Mouse (Mus musculus): ENCODE measurements around the gene Grik4.
A peak's percentile ranks its signal among the peaks of the same experiment; 100 is the strongest.

Grik4 gene

DNA sequence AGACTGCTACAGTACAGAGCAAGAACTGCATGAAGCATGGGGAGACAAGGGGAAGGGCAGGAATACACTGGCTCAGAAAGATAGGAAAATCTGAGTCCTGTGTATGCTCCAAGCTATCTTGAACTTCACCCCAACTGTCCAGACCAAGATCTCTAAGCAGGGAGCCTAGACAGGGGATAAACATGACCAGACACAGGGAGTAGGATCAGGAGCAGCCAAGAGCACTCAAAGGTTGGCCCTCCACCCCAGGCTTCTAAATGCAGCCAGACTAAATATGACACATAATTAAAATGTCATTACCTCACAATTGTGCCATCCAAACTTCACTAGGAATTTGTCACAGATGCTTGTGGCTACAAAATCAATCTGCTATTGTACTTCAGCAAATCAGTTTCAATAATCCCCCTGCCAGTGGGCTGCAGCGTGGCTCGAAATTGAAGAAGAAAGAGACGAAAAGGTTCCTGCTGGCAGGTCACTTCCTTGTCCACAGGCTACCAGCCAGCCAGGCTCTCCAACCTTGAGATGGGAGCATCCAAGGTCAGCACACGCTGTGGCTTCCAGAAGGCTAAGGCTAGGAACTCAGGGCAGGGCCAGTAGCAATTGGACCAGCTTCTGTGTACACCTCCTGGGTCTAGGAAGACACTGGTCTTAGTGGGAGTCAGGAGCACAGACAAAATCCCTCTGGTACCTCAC, 85.1 kb downstream of the Grik4 start:
- DNase-seq: peak; percentile 15

DNA sequence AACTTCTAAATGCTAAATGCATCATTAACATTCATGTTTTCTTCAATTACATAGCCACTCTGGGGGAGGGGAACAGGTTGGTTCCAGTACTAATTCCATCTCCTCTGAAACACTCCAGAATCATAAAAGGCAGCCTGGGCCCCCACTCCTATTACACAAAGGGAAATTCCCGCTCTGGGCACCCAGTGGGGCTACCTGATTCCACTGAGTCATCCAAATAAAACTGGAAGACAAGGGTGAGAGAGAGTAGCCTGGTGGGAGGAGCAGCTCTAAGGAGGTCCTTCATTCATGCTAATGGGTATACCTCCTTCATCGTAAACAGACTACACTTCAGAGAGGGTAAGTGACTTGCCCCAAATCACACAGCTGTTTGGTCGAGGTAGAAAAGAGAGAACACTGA, 85.7 kb downstream of the Grik4 start:
- no peak for DNase-seq

DNA sequence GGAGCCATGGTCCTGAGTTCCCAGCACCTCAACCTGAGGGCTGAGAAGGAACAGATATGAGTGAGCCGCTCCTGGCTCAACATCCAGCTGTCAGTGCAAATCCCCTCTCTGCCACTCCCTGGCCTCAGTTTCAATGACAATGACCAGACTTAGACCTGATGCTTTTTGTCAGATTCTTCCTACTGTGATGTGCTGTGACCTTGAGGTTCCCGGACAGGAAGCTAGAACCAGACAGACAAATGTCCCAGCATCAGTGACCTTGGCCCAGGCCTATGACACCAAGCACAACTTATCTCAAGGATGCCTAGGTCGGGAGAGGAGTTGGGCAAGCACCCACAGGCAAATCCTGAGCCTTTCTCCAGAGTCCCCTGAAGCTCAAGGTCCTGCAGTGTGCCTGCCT, 86.5 kb downstream of the Grik4 start:
- DNase-seq: no peak

DNA sequence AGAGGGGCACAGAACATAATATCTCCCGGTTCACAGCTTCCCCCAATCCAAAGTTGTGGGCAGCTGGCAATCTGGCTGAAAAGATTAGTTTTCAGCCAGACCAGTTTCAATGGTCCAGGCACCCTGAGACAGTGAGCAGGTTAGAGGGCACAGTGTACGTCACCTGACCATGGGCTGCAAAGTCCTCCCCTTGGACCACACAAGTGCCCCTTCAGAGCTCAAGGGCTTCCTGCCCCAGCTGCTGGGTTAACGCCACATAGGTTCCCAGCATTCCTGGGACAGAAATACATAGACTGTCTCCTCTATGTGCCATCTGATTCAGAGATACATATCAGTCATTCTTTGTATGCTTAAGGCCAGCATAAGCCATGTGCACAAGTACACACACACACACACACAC, 91.2 kb downstream of the Grik4 start:
- no peak for DNase-seq

DNA sequence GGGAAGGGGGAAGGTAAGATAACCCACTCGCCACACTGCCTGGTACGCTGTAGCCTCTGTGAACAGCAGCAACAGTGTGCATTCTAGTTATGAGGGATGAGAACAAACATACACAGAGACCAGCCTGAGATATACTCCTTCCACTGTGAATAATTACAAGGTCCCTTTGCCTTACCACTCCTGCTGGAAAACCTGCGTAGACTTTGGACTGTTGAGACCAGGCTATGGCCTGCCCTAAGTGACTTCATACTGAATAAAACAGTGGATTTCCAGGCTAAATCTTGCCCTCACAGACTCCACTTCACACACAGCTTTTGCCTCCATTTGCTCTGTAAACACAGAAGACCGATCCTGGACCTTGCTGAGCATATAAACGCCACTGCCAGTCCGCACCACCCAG, 94.2 kb downstream of the Grik4 start:
- DNase-seq: no peak

DNA sequence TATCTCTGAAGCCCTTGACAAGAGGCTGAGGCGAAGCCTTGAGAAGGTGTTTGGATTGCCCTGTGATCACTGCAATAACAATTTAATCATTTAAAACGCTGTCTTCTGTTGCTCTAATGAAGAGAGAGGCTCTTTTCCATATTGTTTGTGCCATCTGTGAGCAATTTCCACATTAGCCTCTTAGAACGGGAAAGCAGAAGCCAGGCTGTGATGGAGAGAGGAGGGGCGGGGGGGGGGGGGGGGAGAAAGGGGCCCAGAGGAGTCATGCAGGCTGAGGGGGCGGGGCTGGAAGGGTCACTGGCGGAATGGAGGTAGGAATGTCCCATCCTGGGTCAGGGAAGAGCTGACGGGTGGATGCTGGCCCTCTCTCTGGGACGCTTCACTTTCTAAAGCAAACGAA, 96.2 kb downstream of the Grik4 start:
- DNase-seq: no peak

DNA sequence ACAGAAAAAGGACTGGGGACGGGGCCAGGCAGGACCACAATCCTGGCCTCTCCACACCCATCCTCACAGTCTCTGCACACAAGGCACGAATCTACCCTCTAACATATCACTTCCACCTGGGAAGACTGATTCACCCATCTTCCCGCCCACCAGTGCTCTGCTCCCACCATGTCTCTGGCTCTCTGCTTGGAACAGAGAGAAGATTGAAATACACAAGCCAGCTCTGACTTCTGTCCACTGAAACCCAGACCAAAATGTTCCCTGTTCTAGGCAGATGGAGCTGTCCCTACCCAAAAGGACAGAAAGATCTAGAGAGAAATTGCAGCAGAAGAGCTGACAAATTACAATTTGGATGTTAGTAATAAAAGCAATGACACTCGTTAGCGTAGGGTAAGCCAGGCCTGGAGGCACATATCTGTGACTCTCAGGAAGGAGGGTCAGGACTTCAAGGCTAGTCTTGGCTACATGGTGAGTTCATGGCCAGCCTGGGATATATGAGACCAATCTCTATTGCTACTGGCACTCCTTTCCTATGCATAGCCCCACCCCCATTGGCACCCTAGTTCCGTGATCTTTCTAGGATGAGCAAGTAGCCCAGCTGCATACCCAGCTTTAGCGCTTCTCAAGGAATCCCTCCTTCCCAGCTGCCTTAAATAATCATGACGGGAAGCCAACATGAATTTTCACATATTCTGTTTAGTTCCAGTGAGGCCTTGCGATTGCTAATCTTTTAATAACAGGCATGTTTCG, 97.4 kb downstream of the Grik4 start:
- DNase-seq: no peak

DNA sequence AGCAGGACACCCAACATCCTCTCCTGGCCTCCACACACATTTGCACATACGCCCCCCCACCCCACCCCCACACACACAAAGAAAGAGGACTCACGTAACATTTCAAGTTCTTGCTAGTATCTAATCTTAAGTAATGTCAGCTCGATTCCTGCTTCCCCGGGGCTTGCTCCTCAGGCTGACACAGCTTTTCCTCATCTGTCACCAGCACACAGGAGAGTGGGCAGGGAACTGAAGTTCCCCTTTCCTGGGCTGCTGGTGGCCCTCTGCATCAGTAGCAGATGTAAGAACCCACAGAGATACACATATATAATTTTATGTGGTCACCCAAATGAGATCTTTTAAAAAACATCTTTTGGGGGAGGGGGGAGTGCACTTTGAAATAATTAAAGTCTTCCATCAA, 98.2 kb downstream of the Grik4 start:
- DNase-seq: no peak

DNA sequence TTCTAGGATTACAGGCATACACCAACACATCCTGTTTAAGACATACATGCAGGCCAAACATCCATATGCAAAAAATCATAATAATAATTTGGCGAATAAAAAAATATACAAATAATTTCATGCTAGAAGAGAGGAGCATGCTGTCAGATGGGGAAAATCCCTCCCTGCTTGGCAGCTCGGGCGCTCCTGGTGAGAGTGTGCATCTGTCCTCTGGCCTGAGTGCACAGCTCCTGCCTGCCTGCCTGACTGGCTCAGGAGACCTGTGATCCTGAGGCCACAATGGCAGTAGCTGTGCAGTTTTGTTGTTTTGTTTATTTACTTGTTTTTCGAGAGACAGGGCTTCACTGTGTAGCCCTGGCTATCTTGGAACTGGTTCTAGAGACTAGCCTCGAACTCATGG, 100.0 kb downstream of the Grik4 start:
- no peak for DNase-seq

DNA sequence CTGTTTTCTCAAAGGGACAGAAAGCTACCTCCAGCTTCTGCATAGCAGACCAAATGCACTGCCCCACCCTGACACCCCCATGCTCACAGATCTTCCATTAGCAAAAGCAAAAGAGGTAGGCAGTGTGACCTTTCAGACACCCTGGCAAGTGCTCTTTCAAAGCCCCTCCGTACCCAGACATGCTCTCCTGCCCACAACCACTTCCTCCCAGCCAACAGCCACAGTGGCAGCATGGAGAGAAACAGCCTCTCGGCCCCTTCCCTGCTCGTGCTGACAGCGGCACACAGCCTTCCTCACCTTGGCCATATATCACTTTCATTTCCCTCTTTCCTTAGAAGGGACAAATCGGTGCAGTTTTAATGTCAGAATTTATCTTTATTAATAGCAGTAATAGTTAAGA, 106.0 kb downstream of the Grik4 start:
- no peak for DNase-seq

DNA sequence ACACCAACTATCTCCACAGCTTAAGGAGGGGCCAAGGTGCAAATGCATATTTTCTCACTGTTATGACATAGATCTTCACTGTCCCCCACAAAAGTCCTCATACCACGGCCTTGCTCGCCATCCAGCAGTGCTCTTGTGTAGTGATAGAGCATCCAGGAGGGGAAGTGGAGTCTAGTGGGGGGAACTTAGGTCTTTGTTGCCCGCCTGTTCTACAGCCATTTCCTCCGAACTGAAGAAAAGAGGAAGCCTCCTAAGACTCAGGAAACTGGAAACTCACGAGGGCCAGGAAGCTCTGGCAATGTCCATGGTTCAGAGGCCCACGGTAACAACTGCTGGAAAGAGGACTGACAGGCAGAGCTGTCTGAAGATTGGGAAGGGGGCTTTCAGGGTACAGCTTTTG, 106.8 kb downstream of the Grik4 start:
- DNase-seq: no peak

DNA sequence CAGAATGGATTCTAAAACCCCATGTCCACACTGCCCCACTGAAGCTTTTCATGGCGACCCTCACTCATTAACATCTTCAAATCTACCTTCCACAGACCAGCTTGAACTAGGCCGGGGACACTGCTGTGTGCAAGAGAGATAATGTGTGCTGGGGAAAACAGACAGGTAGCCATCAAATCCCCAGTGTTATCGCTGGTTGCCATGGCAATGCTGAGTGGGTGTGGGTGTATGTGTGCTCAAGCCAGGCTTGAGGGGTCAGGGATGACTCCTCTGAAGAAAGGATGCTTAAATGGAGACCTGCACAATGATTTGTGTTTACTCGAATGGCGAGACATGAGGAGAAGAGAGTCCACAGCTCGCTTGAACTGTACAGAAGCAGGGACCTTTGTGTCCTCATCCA, 112.7 kb downstream of the Grik4 start:
- no peak for DNase-seq

DNA sequence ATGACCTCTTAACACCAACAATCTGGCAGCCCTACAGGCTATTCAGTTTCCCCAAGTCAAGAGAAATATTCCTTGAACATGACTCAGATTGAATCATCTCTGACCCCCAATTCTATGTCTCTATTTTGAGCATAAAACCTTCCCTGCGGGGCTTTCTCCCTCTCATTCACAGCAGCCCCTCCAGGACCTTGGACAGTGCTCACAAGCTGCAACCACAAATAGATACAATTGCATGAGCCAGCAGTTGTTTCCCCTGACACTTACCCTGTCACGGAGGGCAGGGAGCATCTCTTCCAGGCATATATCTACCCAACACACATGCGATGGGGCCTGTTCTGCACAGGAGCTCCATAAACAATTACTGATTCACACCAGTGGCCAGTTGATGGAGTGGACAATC, 125.0 kb downstream of the Grik4 start:
- peak; percentile 11 for DNase-seq

DNA sequence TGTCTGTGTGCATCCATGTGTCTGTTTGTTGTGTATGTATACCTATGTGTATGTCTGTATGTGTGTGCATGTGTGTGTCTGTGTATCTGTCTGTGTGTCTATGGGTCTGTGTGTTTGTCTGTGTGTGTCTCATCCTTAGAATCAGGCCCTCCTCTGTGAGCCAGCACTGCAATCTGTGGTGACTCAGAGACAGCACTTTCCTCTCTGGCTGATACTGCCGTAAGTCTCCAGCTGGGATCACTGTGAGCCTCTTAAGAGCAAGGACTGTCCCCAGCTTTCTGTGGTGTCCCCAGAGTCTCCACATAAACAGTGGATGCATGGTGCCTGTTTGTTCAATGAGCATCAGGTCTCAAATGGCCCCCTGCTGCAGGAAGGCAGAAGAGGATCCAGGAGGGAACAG, 127.5 kb downstream of the Grik4 start:
- no peak for DNase-seq

DNA sequence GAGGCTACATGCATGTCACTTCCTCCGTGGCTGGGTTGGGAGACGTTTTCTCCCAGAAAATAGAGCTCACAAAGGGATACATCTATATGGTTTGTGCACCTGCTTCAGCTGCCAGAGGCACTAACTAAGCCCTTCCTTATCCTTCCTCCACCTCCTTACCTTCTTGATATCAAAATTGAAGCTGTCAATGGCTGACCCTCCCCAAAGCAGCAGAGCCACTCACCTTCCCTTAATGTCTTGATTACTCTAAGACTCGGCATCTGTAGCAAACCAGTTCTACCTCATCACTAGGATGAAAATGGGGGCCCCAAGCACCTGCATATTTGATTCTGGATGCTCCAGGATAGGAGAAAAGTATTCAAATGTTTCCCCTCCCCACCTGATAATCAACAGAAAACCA, 135.1 kb downstream of the Grik4 start:
- no peak for DNase-seq

DNA sequence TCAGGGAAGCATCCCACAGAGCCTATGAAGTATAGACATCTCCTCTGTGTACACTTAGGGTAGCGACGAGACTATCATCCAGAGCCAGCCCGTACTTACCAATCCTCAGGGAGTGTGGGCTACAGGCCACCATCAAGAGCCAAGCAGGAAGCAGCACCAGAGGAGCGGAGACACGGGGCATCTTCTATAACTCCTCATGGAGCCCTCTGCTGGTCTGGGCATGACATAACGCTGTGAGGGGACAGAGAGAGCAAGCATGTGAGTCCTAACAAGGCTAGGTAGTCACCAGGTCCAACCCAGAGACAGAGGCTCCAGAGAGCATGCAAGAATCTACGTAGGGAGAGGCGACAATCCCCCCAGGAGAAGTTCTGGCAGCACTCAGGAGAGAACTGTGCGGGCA, 135.9 kb downstream of the Grik4 start:
- DNase-seq: no peak

DNA sequence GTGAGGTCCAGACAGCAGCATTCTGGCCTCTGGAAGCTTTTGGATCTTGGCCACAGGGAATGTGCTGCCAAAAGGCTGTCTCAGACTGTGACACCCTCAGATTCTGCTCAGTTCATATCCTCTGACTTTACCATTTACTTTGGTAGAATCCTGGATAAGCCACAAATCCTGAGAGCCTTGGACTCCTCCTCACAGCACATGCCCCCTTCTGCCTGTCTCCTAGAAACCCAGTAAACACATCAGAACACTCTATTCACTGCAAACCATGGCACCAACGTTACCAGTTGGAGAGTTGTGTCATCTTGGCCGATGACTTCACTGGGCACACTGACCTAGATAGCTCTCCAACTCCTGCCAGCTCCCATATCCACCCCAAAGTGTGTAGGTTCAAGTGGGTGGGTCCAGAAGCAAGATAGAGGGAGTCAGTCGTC, 141.2 kb downstream of the Grik4 start:
- DNase-seq: peak; percentile 66

DNA sequence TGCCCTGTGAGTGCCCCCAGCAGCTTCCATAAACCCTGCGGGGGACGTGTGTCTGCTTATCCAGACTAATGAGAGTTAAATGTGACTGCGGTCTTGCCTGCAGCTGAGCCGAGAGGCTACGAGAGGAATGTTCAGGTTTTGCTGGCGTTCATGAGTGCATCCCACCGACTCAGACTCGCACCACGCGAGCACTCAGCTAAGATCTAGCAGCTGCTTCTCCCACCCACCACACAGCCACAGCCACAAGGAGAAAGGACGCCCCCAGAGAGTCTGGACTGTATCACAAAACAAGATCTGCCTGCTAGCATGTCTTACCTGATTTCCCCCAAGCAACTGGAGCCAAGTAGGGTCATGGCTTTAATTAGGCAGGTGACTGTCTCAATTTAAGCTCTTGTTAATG, 142.4 kb downstream of the Grik4 start:
- no peak for DNase-seq

DNA sequence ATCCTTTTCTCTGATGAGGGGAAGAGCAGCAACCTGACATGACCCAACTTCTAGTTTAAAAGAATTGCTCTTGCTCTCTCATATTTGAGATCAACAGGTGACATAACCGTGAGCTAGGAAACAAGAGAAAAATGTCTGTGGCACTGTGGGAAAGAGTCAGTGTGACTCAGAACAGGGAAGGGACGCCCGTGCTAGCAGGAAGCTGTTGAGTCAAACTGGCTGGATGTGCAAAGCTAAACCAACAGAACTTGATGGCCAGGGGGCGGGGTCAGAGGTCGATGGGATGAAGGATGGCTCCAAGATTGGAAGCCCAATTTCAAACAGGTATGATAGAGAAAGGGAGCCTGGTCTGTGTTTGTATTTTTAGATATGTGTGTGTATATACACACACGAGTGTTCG, 144.2 kb downstream of the Grik4 start:
- DNase-seq: no peak

DNA sequence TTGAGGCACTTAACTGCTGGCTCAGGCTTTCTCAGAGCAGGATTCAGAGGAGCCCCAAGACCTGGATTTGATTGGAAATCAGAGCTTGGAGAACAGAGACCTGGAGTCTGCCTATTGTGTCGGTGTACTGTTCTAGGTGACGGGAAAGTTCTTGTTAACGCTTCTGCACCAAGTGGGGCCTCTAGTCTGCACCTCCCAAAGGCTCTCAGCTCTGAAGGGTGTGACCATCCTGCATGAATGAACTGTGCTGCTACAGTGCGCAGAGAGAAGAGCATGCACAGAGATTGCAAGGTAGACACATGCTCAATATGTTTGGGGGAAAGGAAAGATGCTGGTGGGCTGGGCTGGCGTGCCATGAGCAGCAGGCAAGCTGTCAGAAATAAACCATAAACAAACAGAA, 144.6 kb downstream of the Grik4 start:
- DNase-seq: no peak

DNA sequence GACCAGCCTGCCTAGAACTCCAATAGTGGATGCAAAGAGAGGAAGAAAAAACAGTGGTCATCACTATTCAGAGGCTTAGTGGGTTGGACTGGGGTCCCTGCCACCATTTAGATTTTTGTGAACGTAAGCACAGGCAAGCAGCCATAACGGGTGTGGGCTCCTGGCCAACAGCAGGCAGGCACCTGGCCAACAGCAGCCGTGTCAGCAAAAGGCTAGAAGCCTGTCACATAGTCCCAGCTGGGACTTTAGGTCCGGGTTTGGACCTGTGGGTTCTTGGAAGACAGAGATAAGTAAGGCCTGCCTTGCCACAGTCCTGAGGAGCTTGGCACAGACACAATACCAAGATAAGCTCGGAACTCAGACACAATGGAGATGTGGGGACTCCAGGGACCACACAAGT, 145.1 kb downstream of the Grik4 start:
- DNase-seq: peak; percentile 40

DNA sequence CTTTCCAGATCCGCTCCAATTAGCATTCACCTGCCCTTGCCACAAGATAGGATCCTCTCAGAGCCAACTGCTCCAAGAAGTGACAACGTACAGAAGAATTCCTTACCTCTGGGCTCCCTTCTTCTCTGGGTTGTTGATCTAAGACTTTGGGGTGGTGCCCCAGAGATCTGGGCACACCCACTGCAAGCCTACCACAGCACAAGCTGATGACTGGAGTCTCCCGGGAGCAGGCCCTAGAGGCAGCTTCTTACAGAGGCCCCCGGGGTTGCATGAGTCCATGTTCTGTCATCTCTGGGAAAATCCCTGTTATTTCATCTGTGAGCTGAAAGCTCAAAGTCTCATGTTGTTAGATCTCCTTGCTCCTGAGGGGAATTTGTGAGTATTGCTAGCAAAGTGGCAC, 146.0 kb downstream of the Grik4 start:
- no peak for DNase-seq

DNA sequence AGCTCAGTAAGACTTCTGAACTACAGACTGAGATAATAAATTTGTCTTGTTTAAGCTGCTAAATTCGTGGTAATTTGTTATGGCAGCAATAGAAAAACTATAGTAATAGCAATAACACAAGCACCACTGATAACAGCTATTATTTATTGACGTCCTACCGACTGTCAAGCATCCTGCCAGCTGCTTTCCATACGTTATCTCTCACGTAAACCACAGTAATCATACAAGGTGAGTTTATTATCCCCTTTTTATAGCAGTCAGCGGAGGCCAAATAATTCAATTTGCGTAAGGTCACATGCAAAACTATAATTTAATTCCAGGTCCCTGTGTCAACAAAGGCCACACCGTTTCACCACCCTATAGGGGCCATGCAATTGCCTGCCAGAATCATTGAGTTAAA, 147.0 kb downstream of the Grik4 start:
- DNase-seq: no peak

DNA sequence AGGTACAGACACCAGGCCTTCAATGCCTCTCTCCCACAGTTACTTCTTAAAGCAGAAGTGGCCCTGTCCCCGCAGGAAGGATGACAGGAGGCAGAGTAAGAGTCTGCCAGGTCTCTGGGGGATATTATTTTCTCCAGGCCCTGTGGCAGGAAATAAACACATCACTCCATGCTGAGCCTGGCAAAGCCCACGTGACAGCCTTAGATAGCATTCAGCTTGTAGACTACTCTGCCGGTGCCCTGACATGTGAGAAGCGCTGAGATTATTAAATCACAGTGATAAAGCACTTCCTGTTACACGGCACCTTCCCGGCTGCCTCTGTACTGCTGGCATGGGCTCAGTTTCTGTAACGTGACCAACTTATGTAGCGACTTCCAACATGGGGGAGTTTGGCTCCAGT, 148.4 kb downstream of the Grik4 start:
- no peak for DNase-seq

DNA sequence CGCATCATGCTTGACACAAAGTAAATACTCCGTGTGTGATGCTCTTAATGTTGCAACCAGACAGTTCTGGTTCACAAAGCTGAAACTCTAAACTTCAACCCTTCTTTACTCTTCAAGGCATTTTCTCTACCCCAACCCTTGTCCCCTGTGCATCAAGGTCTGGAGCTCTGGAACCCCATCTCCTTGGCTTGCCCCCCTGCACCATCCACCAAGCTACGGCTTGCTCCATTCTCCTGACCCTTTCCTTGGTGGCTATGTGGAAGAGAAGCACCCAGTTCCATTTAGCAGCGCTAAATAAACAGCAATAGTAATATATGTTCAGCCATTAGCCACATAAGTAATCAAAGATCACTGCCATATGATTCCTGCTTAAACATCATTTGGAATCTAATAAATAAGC, 150.3 kb downstream of the Grik4 start:
- DNase-seq: no peak
